Mouse (Mus musculus) heart, postnatal 0 days (tissue): ENCODE data around the gene Mgat5b. TPM values are rescaled to one million over a fixed set of nuclear protein-coding genes. Genes with fewer than 3 reads are reported as not detected.

ENCODE experiments used
- ATAC-seq: fragments of 200-750 bp; cut with Nextera tagmentation; 2 replicates; pipeline ENCODE4 v1.8.0; 2017; ENCODE audit warnings: low read depth, moderate number of reproducible peaks, moderate library complexity; ENCODE audit not compliant: insufficient read depth
- DNase-seq: peaks from one replicate; pipeline ENCODE4 v3.0.0-alpha.2; 2016; ENCODE audit warnings: low spot score
- H3K27ac ChIP-seq: fragments of 300-500 bp; sonication (generic); 2 replicates; pipeline ENCODE4 v1.5.1; 2014; ENCODE audit warnings: low read depth, mild to moderate bottlenecking
- H3K27me3 ChIP-seq: fragments of 300-500 bp; sonication (generic); 2 replicates; pipeline ENCODE4 v1.6.1; 2014; ENCODE audit warnings: low read length, mixed read lengths; ENCODE audit not compliant: control insufficient read depth, insufficient read depth
- H3K36me3 ChIP-seq: fragments of 300-500 bp; sonication (generic); replicated peaks from 2 replicates; pipeline ENCODE4 v1.6.1; 2014; ENCODE audit warnings: low read length, mixed read lengths; ENCODE audit not compliant: control insufficient read depth, insufficient read depth
- H3K4me1 ChIP-seq: fragments of 300-500 bp; sonication (generic); 2 replicates; pipeline ENCODE4 v1.6.1; 2014; ENCODE audit warnings: antibody characterized with exemption; ENCODE audit not compliant: control insufficient read depth, insufficient read depth
- H3K4me2 ChIP-seq: fragments of 300-500 bp; sonication (generic); 2 replicates; pipeline ENCODE4 v1.6.1; 2014; ENCODE audit warnings: low read depth, mild to moderate bottlenecking, low read length, moderate library complexity
- H3K4me3 ChIP-seq: fragments of 300-500 bp; sonication (generic); 2 replicates; pipeline ENCODE4 v1.5.1; 2014; ENCODE audit warnings: low read depth, low read length
- H3K9ac ChIP-seq: fragments of 300-500 bp; sonication (generic); replicated peaks from 2 replicates; pipeline ENCODE4 v1.6.1; 2014; ENCODE audit warnings: low read depth, low read length, mixed read lengths
- H3K9me3 ChIP-seq: fragments of 300-500 bp; sonication (generic); replicated peaks from 2 replicates; pipeline ENCODE4 v1.6.1; 2016; ENCODE audit warnings: low read length; ENCODE audit not compliant: control insufficient read depth
- CTCF ChIP-seq: IDR thresholded peaks from 2 replicates; pipeline ENCODE4 v1.5.1; 2016; ENCODE audit warnings: antibody characterized with exemption, control low read depth, low read depth
- EP300 ChIP-seq: IDR thresholded peaks from 2 replicates; pipeline ENCODE4 v1.6.1; 2016; ENCODE audit warnings: antibody characterized with exemption, low read depth
- WGBS: fragments of 180-500 bp; shearing (Covaris S2); extraction: QIAGEN DNeasy Blood & Tissue Kit; methylation state at CpG from one replicate; pipeline ENCODE4 v1.1.7; 2014; 5-methylcytosine and 5-hydroxymethylcytosine counted together
- polyA plus RNA-seq: library from polyadenylated mRNA; unstranded; fragments of >200 nt; fragmentation: Nextera tagmentation; extraction: Ambion mirVana; gene quantifications from 2 replicates; pipeline ENCODE4 v1.2.1, GENCODE M21; 2015
- total RNA-seq: library from RNA; depleted of rRNA; stranded (reverse); fragments of >200 nt; gene quantifications from 2 replicates; pipeline ENCODE4 v1.2.3, GENCODE M21; 2014; ENCODE audit warnings: low replicate concordance

Gene Mgat5b
- total and polyA plus RNA-seq, 2 experiments from 2014 or later = 0.04 to 0.14 TPM

GRCm38 (mm10) chr11:117004277-117004676, 85.6 kb downstream of the Mgat5b start:
- H3K9me3 ChIP-seq = no peaks in the 10 kb centered on the region
- H3K27me3 ChIP-seq = peaks cover 20% of the 10 kb centered on the region
- H3K4me1 ChIP-seq = no peaks in the 10 kb centered on the region
- 16% methylated on average over 9 of the region's 9 CpGs for WGBS
- no peak for ATAC-seq
- TF ChIP-seq CTCF (no peak), EP300 (no peak)
- H3K4me3 ChIP-seq = no peak overlapping the region
- H3K9ac ChIP-seq = no peak overlapping the region
- no peak for DNase-seq
- no peak overlapping the region for H3K4me2 ChIP-seq
- no peaks in the 10 kb centered on the region for H3K36me3 ChIP-seq
- no peak overlapping the region for H3K27ac ChIP-seq

DNA sequence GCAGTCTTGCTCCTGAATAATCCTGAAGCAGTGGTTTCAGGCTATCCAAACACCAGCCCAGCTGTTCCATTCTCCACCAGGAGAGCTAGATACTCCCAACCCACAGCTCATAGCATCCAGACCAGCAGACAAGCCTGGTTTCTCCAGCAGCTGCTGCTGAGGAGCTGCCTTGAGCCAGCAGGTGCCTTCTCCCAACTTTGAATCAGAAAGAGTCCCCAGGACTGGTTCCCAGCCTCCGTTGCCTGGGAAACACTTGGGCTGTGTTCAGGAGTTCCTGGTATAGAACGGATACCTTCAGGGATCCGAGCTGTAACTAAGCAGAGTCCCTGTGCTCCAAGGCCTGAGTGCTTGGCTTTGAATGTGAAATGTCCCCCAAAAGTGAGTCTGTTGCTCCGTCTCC, 98.8 kb downstream of the Mgat5b start:
- Histone ChIP-seq H3K27ac (no peak overlapping the region), H3K4me3 (no peak overlapping the region), H3K4me1 (no peaks in the 10 kb centered on the region), H3K9me3 (peaks cover under 1% of the 10 kb centered on the region; the same call in 1 of the 2 replicates), H3K36me3 (no peaks in the 10 kb centered on the region), H3K27me3 (peaks cover 6% of the 10 kb centered on the region; the same call in 1 of the 2 replicates), H3K9ac (no peak overlapping the region), H3K4me2 (no peak overlapping the region)
- ATAC-seq (no peak), DNase-seq (no peak)
- WGBS = 51% methylated on average over 4 of the region's 4 CpGs
- no peak for TF ChIP-seq EP300
- TF ChIP-seq CTCF = no peak

DNA sequence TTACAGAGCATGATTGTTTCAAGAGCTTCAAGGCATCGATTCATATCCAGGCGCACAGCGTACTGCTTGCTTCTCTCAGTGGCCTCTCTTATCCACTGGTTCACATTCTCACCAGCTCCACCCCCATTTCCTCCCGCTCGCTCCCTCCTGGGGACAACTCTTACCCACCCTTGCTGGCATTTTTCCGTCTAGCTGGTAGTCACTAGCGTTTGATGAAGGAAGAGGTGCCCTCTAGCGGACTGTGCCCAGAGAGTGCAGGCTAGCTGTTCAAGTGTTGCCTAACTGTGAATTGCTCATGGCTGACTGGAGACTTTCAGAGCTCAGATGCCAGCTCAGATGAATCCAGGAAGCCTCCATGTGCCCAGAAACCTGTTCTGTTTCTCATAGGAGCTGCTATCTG, 99.7 kb downstream of the Mgat5b start:
- peak; percentile 70 for ATAC-seq
- TF ChIP-seq CTCF (peak; percentile 82), EP300 (no peak)
- 0 out of 2 replicates have a peak overlapping the region, but pooled peaks have one; percentile 1 for H3K4me2 ChIP-seq
- H3K4me1 ChIP-seq = no peaks in the 10 kb centered on the region
- no peaks in the 10 kb centered on the region for H3K36me3 ChIP-seq
- H3K9me3 ChIP-seq = 0 out of 2 replicates have a peak, but pooled peaks cover 3% of the 10 kb centered on the region
- peak; percentile 90 for DNase-seq
- WGBS = 3% methylated on average over 8 of the region's 8 CpGs
- H3K27ac ChIP-seq = no peak overlapping the region
- H3K9ac ChIP-seq = no peak overlapping the region
- H3K27me3 ChIP-seq = peaks cover 6% of the 10 kb centered on the region; the same call in 1 of the 2 replicates
- H3K4me3 ChIP-seq = no peak overlapping the region

- no peak overlapping the region for H3K4me2 ChIP-seq
- no peak for TF ChIP-seq EP300
- TF ChIP-seq CTCF = no peak
- 84% methylated on average over 2 of the region's 2 CpGs for WGBS
- DNase-seq (no peak), ATAC-seq (no peak)
- H3K27ac ChIP-seq = no peak overlapping the region
- 0 out of 2 replicates have a peak, but pooled peaks cover 5% of the 10 kb centered on the region for H3K9me3 ChIP-seq
- no peaks in the 10 kb centered on the region for H3K36me3 ChIP-seq
- no peaks in the 10 kb centered on the region for H3K4me1 ChIP-seq
- H3K4me3 ChIP-seq = no peak overlapping the region
- peaks cover 6% of the 10 kb centered on the region; the same call in 1 of the 2 replicates for H3K27me3 ChIP-seq
- no peak overlapping the region for H3K9ac ChIP-seq
Measured at GRCm38 (mm10) chr11:117021026-117021425, 102.4 kb downstream of the Mgat5b start.

DNA sequence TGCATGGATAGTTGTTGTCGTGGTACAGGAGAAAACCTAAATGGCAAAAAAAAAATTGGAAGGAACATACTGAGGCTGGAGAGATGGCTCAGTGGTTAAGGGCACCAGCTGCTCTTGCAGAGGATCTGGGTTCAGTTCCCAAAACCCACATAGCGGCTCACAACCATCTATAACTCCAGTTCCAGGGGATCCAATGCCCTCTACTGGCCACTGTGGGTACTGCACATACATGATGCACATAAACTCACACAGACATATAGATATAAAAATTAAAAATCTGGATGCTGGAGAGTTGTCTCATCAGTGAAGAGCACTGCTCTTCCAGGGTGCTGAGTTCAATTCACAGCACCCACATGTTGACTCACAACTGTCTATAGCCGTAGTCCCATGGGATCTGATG, 104.9 kb downstream of the Mgat5b start:
- no peak overlapping the region for H3K27ac ChIP-seq

DNA sequence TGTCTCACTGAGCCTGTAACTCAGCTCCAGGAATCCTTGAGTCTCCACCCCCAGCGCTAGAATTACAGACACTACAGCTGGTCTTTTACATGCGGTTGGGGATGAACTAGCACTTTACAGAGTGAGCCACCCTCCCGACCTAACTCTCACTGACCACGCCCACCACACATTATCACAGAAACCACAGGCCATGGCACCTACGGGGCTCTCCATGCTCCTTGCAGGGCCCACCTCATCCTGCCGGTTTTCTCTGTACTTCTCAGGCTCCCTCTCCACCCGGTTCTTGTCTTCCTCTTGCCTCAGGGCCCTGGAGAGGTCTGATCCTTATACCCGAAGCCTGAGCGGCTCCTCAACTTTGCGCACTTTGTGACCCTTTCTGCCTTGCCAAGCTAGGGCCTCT, 109.0 kb downstream of the Mgat5b start:
- TF ChIP-seq CTCF (no peak), EP300 (no peak)
- WGBS = 52% methylated on average over 10 of the region's 10 CpGs
- H3K4me1 ChIP-seq = no peaks in the 10 kb centered on the region; the same call in 1 of the 2 replicates
- no peak overlapping the region for H3K9ac ChIP-seq
- H3K4me3 ChIP-seq = no peak overlapping the region
- H3K9me3 ChIP-seq = 0 out of 2 replicates have a peak, but pooled peaks cover 5% of the 10 kb centered on the region
- H3K36me3 ChIP-seq = no peaks in the 10 kb centered on the region
- 0 out of 2 replicates have a peak, but pooled peaks cover 3% of the 10 kb centered on the region for H3K27me3 ChIP-seq
- no peak for DNase-seq
- no peak for ATAC-seq
- H3K4me2 ChIP-seq = no peak overlapping the region
- no peak overlapping the region for H3K27ac ChIP-seq

More for the DNA sequence above, 104.9 kb downstream of the Mgat5b start:
- DNase-seq (no peak), ATAC-seq (no peak)
- 89% methylated on average over 3 of the region's 3 CpGs for WGBS
- Histone ChIP-seq H3K4me2 (no peak overlapping the region), H3K9ac (no peak overlapping the region), H3K27me3 (0 out of 2 replicates have a peak, but pooled peaks cover 2% of the 10 kb centered on the region), H3K9me3 (0 out of 2 replicates have a peak, but pooled peaks cover 5% of the 10 kb centered on the region), H3K36me3 (no peaks in the 10 kb centered on the region), H3K4me3 (no peak overlapping the region), H3K4me1 (no peaks in the 10 kb centered on the region)
- TF ChIP-seq CTCF (0 out of 2 replicates have a peak, but pooled peaks have one; percentile 8), EP300 (no peak)
